Mouse (Mus musculus): ENCODE measurements around the gene Ccdc73. TPM values are rescaled to one million over a fixed set of nuclear protein-coding genes. Genes with fewer than 3 reads are reported as not detected.
"Not testable (repeated sequence)": the region's sequence is repeated elsewhere in the genome, so short reads cannot be mapped to it uniquely, and the experiment has no call there.

The Ccdc73 gene
- 10.7 and 10.8 TPM in 2 replicates for polyA plus RNA-seq (2016; fragmentation: Nextera tagmentation; extraction: Ambion mirVana)

- no peak within 1 kb of the TSS for H3K4me2 ChIP-seq (replicated peaks)
- H3K9me3 ChIP-seq: no peaks in the 10 kb centered on the region
- no peaks in the 10 kb centered on the region for H3K36me3 ChIP-seq
- 93% methylated on average over 13 of the region's 13 CpGs for WGBS
- H3K9ac ChIP-seq: no peak within 1 kb of the TSS
- no peak within 1 kb of the TSS for H3K4me3 ChIP-seq
- no peak for ATAC-seq (ENCODE audit: insufficient number of reproducible peaks, insufficient read depth, low FRiP score, low TSS enrichment)
- no peak within 1 kb of the TSS for H3K27ac ChIP-seq
- H3K4me1 ChIP-seq: no peaks in the 10 kb centered on the region
- no peaks in the 10 kb centered on the region for H3K27me3 ChIP-seq
These were observed at the start of gene Ccdc73 for GRCm38 (mm10) chr2:104867282-104867855. Gene Ccdc73 (plus strand): TSS chr2:104867805.

- not testable (repeated sequence) for H3K4me2 ChIP-seq (replicated peaks); ATAC-seq (ENCODE audit: insufficient number of reproducible peaks, insufficient read depth, low FRiP score, low TSS enrichment); H3K36me3 ChIP-seq; H3K9me3 ChIP-seq; H3K4me3 ChIP-seq; H3K27ac ChIP-seq; H3K27me3 ChIP-seq; H3K9ac ChIP-seq
- peaks cover 11% of the 10 kb centered on the region for H3K4me1 ChIP-seq
- 84% methylated on average over 3 of the region's 3 CpGs for WGBS
These were observed 48.8 kb upstream of the Ccdc73 start for GRCm38 (mm10) chr2:104818763-104819162.

GRCm38 (mm10) chr2:104826191-104826590, 41.4 kb upstream of the Ccdc73 start:
- WGBS: 90% methylated on average over 4 of the region's 4 CpGs
- no peak overlapping the region for H3K9ac ChIP-seq
- no peak overlapping the region for H3K27ac ChIP-seq
- no peaks in the 10 kb centered on the region for H3K9me3 ChIP-seq
- H3K4me2 ChIP-seq (replicated peaks): no peak overlapping the region
- H3K4me1 ChIP-seq: no peaks in the 10 kb centered on the region
- H3K36me3 ChIP-seq: no peaks in the 10 kb centered on the region
- ATAC-seq (ENCODE audit: insufficient number of reproducible peaks, insufficient read depth, low FRiP score, low TSS enrichment): no peak
- H3K27me3 ChIP-seq: no peaks in the 10 kb centered on the region
- no peak overlapping the region for H3K4me3 ChIP-seq

DNA sequence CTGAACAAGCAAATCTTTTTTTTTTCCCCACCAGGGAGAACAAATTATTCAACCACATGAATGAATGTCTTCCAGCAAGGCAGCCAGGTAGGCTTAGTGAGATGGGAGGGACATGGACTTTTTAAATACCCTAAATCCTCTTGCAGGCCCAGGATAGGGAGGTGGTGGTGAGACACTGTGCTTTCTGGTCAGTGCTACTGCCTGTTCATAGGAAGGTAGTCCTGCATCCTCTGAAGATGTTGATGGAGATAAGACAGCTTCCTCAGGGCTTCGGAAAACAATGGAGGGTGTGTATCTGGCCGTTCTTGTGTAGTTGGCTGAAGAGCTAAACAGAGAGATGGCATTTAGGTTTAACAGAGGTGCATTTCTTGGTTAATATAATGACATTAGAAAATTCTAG, 35.1 kb upstream of the Ccdc73 start:
- H3K9me3 ChIP-seq: no peaks in the 10 kb centered on the region
- H3K9ac ChIP-seq: no peak overlapping the region
- H3K4me1 ChIP-seq: no peaks in the 10 kb centered on the region
- H3K27me3 ChIP-seq: no peaks in the 10 kb centered on the region
- no peak overlapping the region for H3K27ac ChIP-seq
- 74% methylated on average over 2 of the region's 2 CpGs for WGBS
- ATAC-seq (ENCODE audit: insufficient number of reproducible peaks, insufficient read depth, low FRiP score, low TSS enrichment): no peak
- no peak overlapping the region for H3K4me3 ChIP-seq
- H3K36me3 ChIP-seq: no peaks in the 10 kb centered on the region
- H3K4me2 ChIP-seq (replicated peaks): no peak overlapping the region

- no peaks in the 10 kb centered on the region for H3K27me3 ChIP-seq
- ATAC-seq (ENCODE audit: insufficient number of reproducible peaks, insufficient read depth, low FRiP score, low TSS enrichment): no peak
- H3K27ac ChIP-seq: no peak overlapping the region
- H3K9me3 ChIP-seq: no peaks in the 10 kb centered on the region
- no peak overlapping the region for H3K9ac ChIP-seq
- H3K36me3 ChIP-seq: no peaks in the 10 kb centered on the region
- H3K4me3 ChIP-seq: no peak overlapping the region
- H3K4me1 ChIP-seq: peaks cover 1% of the 10 kb centered on the region
- no peak overlapping the region for H3K4me2 ChIP-seq (replicated peaks)
These were observed 26.6 kb upstream of the Ccdc73 start for GRCm38 (mm10) chr2:104840974-104841373.

- Histone ChIP-seq H3K4me3 (no peak overlapping the region), H3K36me3 (no peaks in the 10 kb centered on the region), H3K9me3 (no peaks in the 10 kb centered on the region), H3K4me1 (peaks cover 8% of the 10 kb centered on the region), H3K9ac (no peak overlapping the region), H3K27ac (no peak overlapping the region), H3K27me3 (no peaks in the 10 kb centered on the region), H3K4me2 (replicated peaks) (no peak overlapping the region)
- no peak for ATAC-seq (ENCODE audit: insufficient number of reproducible peaks, insufficient read depth, low FRiP score, low TSS enrichment)
- WGBS: 88% methylated on average over 7 of the region's 7 CpGs
These were observed 25.9 kb upstream of the Ccdc73 start for GRCm38 (mm10) chr2:104841736-104842135.

DNA sequence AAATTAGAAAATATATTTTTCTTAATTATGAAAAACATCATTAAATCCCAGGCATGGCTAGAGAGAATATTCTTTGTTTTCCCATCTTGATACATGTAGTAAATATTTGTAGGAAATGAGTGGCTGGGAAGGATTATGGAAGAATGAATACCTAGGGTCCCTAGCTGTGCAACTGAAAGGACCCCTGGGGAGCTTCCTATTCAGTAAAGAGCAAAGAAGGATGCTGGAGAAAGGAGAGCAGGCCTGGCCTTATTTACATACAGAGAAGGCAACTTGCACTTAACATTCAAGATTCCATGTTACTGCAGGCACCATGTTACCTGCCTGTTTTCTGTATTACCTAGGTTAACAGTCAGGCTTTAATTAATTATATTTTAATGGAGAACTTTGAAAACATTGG, 25.0 kb upstream of the Ccdc73 start:
- no peaks in the 10 kb centered on the region for H3K9me3 ChIP-seq
- H3K36me3 ChIP-seq: no peaks in the 10 kb centered on the region
- H3K4me2 ChIP-seq (replicated peaks): no peak overlapping the region

GRCm38 (mm10) chr2:104846638-104847414, 20.8 kb upstream of the Ccdc73 start:
- H3K27ac ChIP-seq: peak overlapping the region; percentile 65
- no peaks in the 10 kb centered on the region for H3K36me3 ChIP-seq
- 0 out of 2 replicates have a peak, but pooled peaks cover 10% of the 10 kb centered on the region for H3K27me3 ChIP-seq
- peaks cover 18% of the 10 kb centered on the region for H3K4me1 ChIP-seq
- H3K9me3 ChIP-seq: no peaks in the 10 kb centered on the region
- H3K9ac ChIP-seq: no peak overlapping the region
- 15% methylated on average over 4 of the region's 4 CpGs for WGBS
- H3K4me2 ChIP-seq (replicated peaks): no peak overlapping the region
- peak; percentile 71 for ATAC-seq (ENCODE audit: insufficient number of reproducible peaks, insufficient read depth, low FRiP score, low TSS enrichment)
- H3K4me3 ChIP-seq: no peak overlapping the region

More for the DNA sequence above, 25.0 kb upstream of the Ccdc73 start:
- ATAC-seq (ENCODE audit: insufficient number of reproducible peaks, insufficient read depth, low FRiP score, low TSS enrichment): no peak
- no peaks in the 10 kb centered on the region for H3K27me3 ChIP-seq
- H3K27ac ChIP-seq: no peak overlapping the region
- peaks cover 11% of the 10 kb centered on the region for H3K4me1 ChIP-seq
- no peak overlapping the region for H3K4me3 ChIP-seq
- no peak overlapping the region for H3K9ac ChIP-seq

DNA sequence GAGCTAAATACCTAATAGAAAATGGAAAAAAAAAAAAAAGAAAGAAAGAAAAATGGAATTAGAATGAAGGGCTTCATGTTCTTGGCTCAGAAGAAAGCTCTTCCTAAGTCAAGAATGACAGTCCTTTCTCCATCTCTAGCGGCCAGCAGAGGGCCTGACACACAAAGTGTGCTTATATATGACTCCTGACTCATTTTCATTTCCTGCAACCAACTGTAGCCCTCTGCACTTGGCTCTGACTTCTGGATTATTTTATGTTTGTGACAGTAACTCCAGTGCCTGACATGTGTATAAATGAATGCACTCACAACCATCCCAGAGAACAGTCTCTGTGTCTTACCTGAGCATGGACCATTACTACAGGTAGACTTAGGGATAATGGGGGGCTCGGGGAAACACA, 20.0 kb upstream of the Ccdc73 start:
- 0 out of 2 replicates have a peak, but pooled peaks cover 10% of the 10 kb centered on the region for H3K27me3 ChIP-seq
- no peak overlapping the region for H3K4me2 ChIP-seq (replicated peaks)
- peaks cover 18% of the 10 kb centered on the region for H3K4me1 ChIP-seq
- no peaks in the 10 kb centered on the region for H3K36me3 ChIP-seq
- WGBS: 48% methylated on average over 2 of the region's 2 CpGs
- H3K4me3 ChIP-seq: no peak overlapping the region
- no peak overlapping the region for H3K9ac ChIP-seq
- no peak overlapping the region for H3K27ac ChIP-seq
- no peaks in the 10 kb centered on the region for H3K9me3 ChIP-seq
- ATAC-seq (ENCODE audit: insufficient number of reproducible peaks, insufficient read depth, low FRiP score, low TSS enrichment): no peak

GRCm38 (mm10) chr2:104848235-104849161, 19.1 kb upstream of the Ccdc73 start:
- 23% methylated on average over 16 of the region's 16 CpGs for WGBS
- H3K36me3 ChIP-seq: no peaks in the 10 kb centered on the region

DNA sequence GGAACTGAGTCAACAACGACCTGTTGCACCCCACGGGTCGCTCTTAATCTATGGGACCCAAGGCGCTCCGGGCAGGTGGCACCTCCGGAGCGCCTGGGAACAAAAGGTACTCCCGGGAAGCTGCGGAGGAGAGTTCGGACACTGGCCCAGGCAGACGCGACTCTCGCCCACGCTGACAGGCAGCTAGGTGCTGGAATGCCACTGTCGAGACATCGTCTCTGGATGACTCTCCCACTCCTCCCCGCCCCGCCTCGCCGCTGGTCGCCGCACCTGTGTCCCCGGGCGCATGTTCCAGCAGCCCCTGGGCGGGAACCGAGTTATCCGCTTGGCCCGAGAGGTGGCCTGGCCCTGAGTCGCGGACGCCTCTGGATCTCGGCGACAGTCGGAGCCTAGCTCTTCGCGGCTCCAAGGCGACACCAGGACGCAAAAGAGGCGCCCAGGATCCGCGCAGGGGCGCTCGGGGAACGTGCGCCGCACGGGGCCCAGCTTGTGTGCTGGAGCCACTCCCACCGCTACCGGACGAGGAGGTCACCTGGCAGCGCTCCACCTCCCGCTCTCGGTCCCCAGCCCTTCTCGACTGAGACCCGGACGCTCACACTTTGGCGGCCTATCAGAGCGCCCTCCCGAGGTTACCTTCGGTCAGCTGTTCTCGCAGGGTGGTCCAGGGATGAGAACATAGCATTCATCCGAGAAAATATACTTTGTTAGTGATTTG, 18.2 kb upstream of the Ccdc73 start, which contains the start of gene Prrg4:
Prrg4 (minus strand) TSS at position 601 of the 715 bp plus-strand sequence.
- whole genome bisulfite sequencing: under 1% methylated on average over 62 of the region's 62 CpGs
- Histone ChIP-seq H3K27me3 (0 out of 2 replicates have a peak, but pooled peaks cover 10% of the 10 kb centered on the region), H3K27ac (no peak within 1 kb of the TSS), H3K4me2 (replicated peaks) (peak within 1 kb of the TSS; percentile 95), H3K9ac (peak within 1 kb of the TSS; percentile 62), H3K4me3 (peak within 1 kb of the TSS; percentile 51), H3K9me3 (no peaks in the 10 kb centered on the region), H3K4me1 (peaks cover 18% of the 10 kb centered on the region), H3K36me3 (no peaks in the 10 kb centered on the region)
- peak; percentile 36; the same call in 1 of the 2 replicates for ATAC-seq (ENCODE audit: insufficient number of reproducible peaks, insufficient read depth, low FRiP score, low TSS enrichment)

More at GRCm38 (mm10) chr2:104848235-104849161, 19.1 kb upstream of the Ccdc73 start:
- Histone ChIP-seq H3K9ac (no peak overlapping the region), H3K4me1 (peaks cover 18% of the 10 kb centered on the region), H3K27me3 (0 out of 2 replicates have a peak, but pooled peaks cover 10% of the 10 kb centered on the region), H3K4me3 (peak overlapping the region; percentile 51), H3K4me2 (replicated peaks) (peak overlapping the region; percentile 95), H3K9me3 (no peaks in the 10 kb centered on the region), H3K27ac (no peak overlapping the region)
- no peak for ATAC-seq (ENCODE audit: insufficient number of reproducible peaks, insufficient read depth, low FRiP score, low TSS enrichment)
